Mouse (Mus musculus): ENCODE results near the gene Tmed8.

DNA sequence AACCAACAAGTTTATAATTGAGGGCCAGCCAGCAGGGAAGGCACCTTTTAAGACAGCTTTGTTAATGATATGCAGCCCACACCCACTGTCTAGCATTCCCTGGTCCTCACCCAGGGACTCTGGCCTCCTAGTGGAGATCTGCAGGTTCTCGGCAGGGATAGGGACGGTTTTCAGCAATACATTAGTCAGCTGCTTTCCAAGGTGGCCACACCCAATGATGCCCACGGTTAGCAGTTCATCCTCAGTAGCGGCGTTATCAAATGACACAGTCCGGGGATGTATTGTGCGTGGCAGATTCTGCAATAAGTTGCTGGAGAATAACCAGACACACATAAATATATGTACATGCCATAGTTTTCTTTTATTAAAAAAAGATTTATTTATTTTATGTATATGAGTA, 26.5 kb upstream of the Tmed8 start:
- TF ChIP-seq CTCF (IDR thresholded peaks at IDR 0.05; ENCODE audit: extremely low read depth, insufficient read length, insufficient replicate concordance, low read depth, low read length) (no peak), POLR2A (IDR thresholded peaks at IDR 0.05; ENCODE audit: low read depth, low read length) (no peak)
